Mouse (Mus musculus): ENCODE data around the gene Cldn9. TPM values are rescaled to one million over a fixed set of nuclear protein-coding genes. Genes with fewer than 3 reads are reported as not detected.

Gene Cldn9
- polyA plus RNA-seq, 1 experiment from 2014 or later, result 0.12 TPM

- ATAC-seq (no peak), DNase-seq (peak; percentile 46)
- no peaks in the 10 kb centered on the region for H3K9me3 ChIP-seq (ENCODE audit: low read length)
- H3K4me3 ChIP-seq (ENCODE audit: low read depth, low read length), result no peak overlapping the region
- no peak overlapping the region for H3K27ac ChIP-seq (ENCODE audit: low read depth)
- no peak overlapping the region; the same call in 1 of the 2 replicates for H3K4me2 ChIP-seq (ENCODE audit: low read depth, low read length)
- no peaks in the 10 kb centered on the region for H3K36me3 ChIP-seq (replicated peaks; ENCODE audit: insufficient read depth, low read length)
- H3K27me3 ChIP-seq (ENCODE audit: insufficient read depth, low read length), result peaks cover 30% of the 10 kb centered on the region
- 5% methylated on average over 9 of the region's 9 CpGs for WGBS (ENCODE audit: insufficient replicate concordance)
- TF ChIP-seq EP300 (IDR thresholded peaks at IDR 0.05; ENCODE audit: low read depth) (no peak), CTCF (IDR thresholded peaks at IDR 0.05; ENCODE audit: low read depth) (peak; percentile 65)
- H3K4me1 ChIP-seq (ENCODE audit: insufficient read depth), result 0 out of 2 replicates have a peak, but pooled peaks cover 5% of the 10 kb centered on the region
- H3K9ac ChIP-seq (replicated peaks), result no peak overlapping the region
Measured at GRCm38 (mm10) chr17:23661526-23661925, 22.3 kb downstream of the Cldn9 start.

- Histone ChIP-seq H3K4me2 (ENCODE audit: low read depth, low read length) (peak overlapping the region; percentile 49), H3K27ac (ENCODE audit: low read depth) (no peak overlapping the region), H3K9me3 (ENCODE audit: low read length) (no peaks in the 10 kb centered on the region), H3K9ac (replicated peaks) (no peak overlapping the region; the same call in 1 of the 2 replicates), H3K4me1 (ENCODE audit: insufficient read depth) (0 out of 2 replicates have a peak, but pooled peaks cover 5% of the 10 kb centered on the region), H3K36me3 (replicated peaks; ENCODE audit: insufficient read depth, low read length) (no peaks in the 10 kb centered on the region), H3K27me3 (ENCODE audit: insufficient read depth, low read length) (peaks cover 30% of the 10 kb centered on the region), H3K4me3 (ENCODE audit: low read depth, low read length) (peak overlapping the region; percentile 33)
- no peak for TF ChIP-seq CTCF (IDR thresholded peaks at IDR 0.05; ENCODE audit: low read depth)
- TF ChIP-seq EP300 (IDR thresholded peaks at IDR 0.05; ENCODE audit: low read depth), result no peak
- no peak for ATAC-seq
- 3% methylated on average over 13 of the region's 14 CpGs for WGBS (ENCODE audit: insufficient replicate concordance)
- DNase-seq, result no peak
Measured at GRCm38 (mm10) chr17:23660876-23661200, 23.0 kb downstream of the Cldn9 start.

GRCm38 (mm10) chr17:23660117-23660875 lies 23.5 kb downstream of the Cldn9 start, which contains the start of gene Bicdl2:
Gene Bicdl2 (plus strand): TSS chr17:23660506.
- WGBS (ENCODE audit: insufficient replicate concordance), result 7% methylated on average over 26 of the region's 27 CpGs
- H3K4me2 ChIP-seq (ENCODE audit: low read depth, low read length), result peak within 1 kb of the TSS; percentile 49
- peaks cover 30% of the 10 kb centered on the region for H3K27me3 ChIP-seq (ENCODE audit: insufficient read depth, low read length)
- H3K9me3 ChIP-seq (ENCODE audit: low read length), result no peaks in the 10 kb centered on the region
- ATAC-seq, result peak; percentile 38; the same call in 1 of the 2 replicates
- peak within 1 kb of the TSS; percentile 33 for H3K4me3 ChIP-seq (ENCODE audit: low read depth, low read length)
- H3K4me1 ChIP-seq (ENCODE audit: insufficient read depth), result 0 out of 2 replicates have a peak, but pooled peaks cover 5% of the 10 kb centered on the region
- no peak within 1 kb of the TSS; the same call in 1 of the 2 replicates for H3K9ac ChIP-seq (replicated peaks)
- no peak within 1 kb of the TSS for H3K27ac ChIP-seq (ENCODE audit: low read depth)
- DNase-seq, result peak; percentile 74
- peak; percentile 83 for TF ChIP-seq CTCF (IDR thresholded peaks at IDR 0.05; ENCODE audit: low read depth)
- TF ChIP-seq EP300 (IDR thresholded peaks at IDR 0.05; ENCODE audit: low read depth), result no peak
- no peaks in the 10 kb centered on the region for H3K36me3 ChIP-seq (replicated peaks; ENCODE audit: insufficient read depth, low read length)

GRCm38 (mm10) chr17:23658450-23658849 lies 25.4 kb downstream of the Cldn9 start:
- Histone ChIP-seq H3K4me3 (ENCODE audit: low read depth, low read length) (no peak overlapping the region), H3K9me3 (ENCODE audit: low read length) (no peaks in the 10 kb centered on the region), H3K9ac (replicated peaks) (no peak overlapping the region), H3K27ac (ENCODE audit: low read depth) (no peak overlapping the region), H3K36me3 (replicated peaks; ENCODE audit: insufficient read depth, low read length) (no peaks in the 10 kb centered on the region), H3K4me2 (ENCODE audit: low read depth, low read length) (no peak overlapping the region), H3K27me3 (ENCODE audit: insufficient read depth, low read length) (peaks cover 30% of the 10 kb centered on the region), H3K4me1 (ENCODE audit: insufficient read depth) (0 out of 2 replicates have a peak, but pooled peaks cover 5% of the 10 kb centered on the region)
- DNase-seq, result no peak
- no peak for ATAC-seq
- TF ChIP-seq CTCF (IDR thresholded peaks at IDR 0.05; ENCODE audit: low read depth), result no peak
- WGBS (ENCODE audit: insufficient replicate concordance), result 69% methylated on average over 3 of the region's 3 CpGs

- 44% methylated on average over 2 of the region's 2 CpGs for WGBS (ENCODE audit: insufficient replicate concordance)
- Histone ChIP-seq H3K27me3 (ENCODE audit: insufficient read depth, low read length) (0 out of 2 replicates have a peak, but pooled peaks cover under 1% of the 10 kb centered on the region), H3K4me3 (ENCODE audit: low read depth, low read length) (no peak overlapping the region), H3K27ac (ENCODE audit: low read depth) (no peak overlapping the region), H3K9ac (replicated peaks) (no peak overlapping the region), H3K4me1 (ENCODE audit: insufficient read depth) (no peaks in the 10 kb centered on the region), H3K4me2 (ENCODE audit: low read depth, low read length) (no peak overlapping the region), H3K9me3 (ENCODE audit: low read length) (no peaks in the 10 kb centered on the region), H3K36me3 (replicated peaks; ENCODE audit: insufficient read depth, low read length) (no peaks in the 10 kb centered on the region)
- ATAC-seq (no peak), DNase-seq (no peak)
- TF ChIP-seq CTCF (IDR thresholded peaks at IDR 0.05; ENCODE audit: low read depth) (no peak), EP300 (IDR thresholded peaks at IDR 0.05; ENCODE audit: low read depth) (no peak)
Measured at GRCm38 (mm10) chr17:23654410-23654809, 29.4 kb downstream of the Cldn9 start.

GRCm38 (mm10) chr17:23654001-23654400 lies 29.8 kb downstream of the Cldn9 start:
- WGBS (ENCODE audit: insufficient replicate concordance), result 41% methylated on average over 6 of the region's 6 CpGs
- H3K4me2 ChIP-seq (ENCODE audit: low read depth, low read length), result no peak overlapping the region
- TF ChIP-seq EP300 (IDR thresholded peaks at IDR 0.05; ENCODE audit: low read depth) (no peak), CTCF (IDR thresholded peaks at IDR 0.05; ENCODE audit: low read depth) (no peak)
- no peaks in the 10 kb centered on the region for H3K36me3 ChIP-seq (replicated peaks; ENCODE audit: insufficient read depth, low read length)
- H3K4me1 ChIP-seq (ENCODE audit: insufficient read depth), result no peaks in the 10 kb centered on the region
- DNase-seq (no peak), ATAC-seq (no peak)
- no peak overlapping the region for H3K27ac ChIP-seq (ENCODE audit: low read depth)
- no peaks in the 10 kb centered on the region for H3K9me3 ChIP-seq (ENCODE audit: low read length)
- no peak overlapping the region for H3K9ac ChIP-seq (replicated peaks)
- H3K27me3 ChIP-seq (ENCODE audit: insufficient read depth, low read length), result no peaks in the 10 kb centered on the region
- no peak overlapping the region for H3K4me3 ChIP-seq (ENCODE audit: low read depth, low read length)

All from liver, postnatal 0 days (tissue).